Mouse (Mus musculus) myocyte (in vitro differentiated cells): Measurements from ENCODE around the gene Cops8. TPM values are rescaled to one million over a fixed set of nuclear protein-coding genes. Genes with fewer than 3 reads are reported as not detected.
A peak's percentile ranks its signal among the peaks of the same experiment; 100 is the strongest.

Source experiments
- H3K27me3 ChIP-seq: one replicate; pipeline ENCODE4 v1.6.1; 2011; ENCODE audit not compliant: control insufficient read depth, insufficient read depth, insufficient read length
- H3K36me3 ChIP-seq: one replicate; pipeline ENCODE4 v1.6.1; 2011; ENCODE audit not compliant: control insufficient read depth, insufficient read depth
- H3K4me2 ChIP-seq: one replicate; pipeline ENCODE4 v1.6.1; 2011; ENCODE audit warnings: low read depth, control low read depth
- H3K4me3 ChIP-seq: one replicate; pipeline ENCODE4 v1.5.1; 2011; ENCODE audit warnings: mild to moderate bottlenecking, control low read depth, moderate library complexity
- H3K79me2 ChIP-seq: one replicate; pipeline ENCODE4 v1.6.1; 2011; ENCODE audit not compliant: control insufficient read depth, insufficient read depth
- H3ac ChIP-seq: one replicate; pipeline ENCODE4 v1.6.1; 2011; ENCODE audit not compliant: control insufficient read depth, insufficient read length
- CEBPB ChIP-seq: IDR thresholded peaks from 2 replicates; pipeline ENCODE4 v1.6.1; 2011; ENCODE audit warnings: mild to moderate bottlenecking, moderate library complexity; ENCODE audit not compliant: poor library complexity, insufficient read depth, severe bottlenecking
- E2F4 ChIP-seq: IDR thresholded peaks from one replicate; pipeline ENCODE4 v1.6.1; 2011; ENCODE audit warnings: mild to moderate bottlenecking, control low read depth, moderate library complexity; ENCODE audit not compliant: insufficient read depth
- MAX ChIP-seq: IDR thresholded peaks from one replicate; pipeline ENCODE4 v1.6.1; 2011; ENCODE audit warnings: low read depth, mild to moderate bottlenecking, control low read depth
- MYOD1 ChIP-seq, 3 experiments: IDR thresholded peaks; one replicate each; pipeline ENCODE4 v1.6.1; 2011; ENCODE audit warnings: control low read depth in 2 of 3, low read depth in 2 of 3, mild to moderate bottlenecking in 2 of 3, moderate library complexity in 1 of 3; ENCODE audit not compliant: insufficient read length in 2 of 3, control insufficient read depth in 1 of 3
- MYOG ChIP-seq, 3 experiments: IDR thresholded peaks; one replicate each; pipeline ENCODE4 v1.6.1; 2011; ENCODE audit warnings: control low read depth in 2 of 3, low read depth in 2 of 3, mild to moderate bottlenecking in 2 of 3; ENCODE audit not compliant: insufficient read length in 2 of 3, control insufficient read depth in 1 of 3, insufficient read depth in 1 of 3
- POLR2A ChIP-seq: IDR thresholded peaks from one replicate; pipeline ENCODE4 v1.6.1; 2011; ENCODE audit warnings: low read depth, mild to moderate bottlenecking, control low read depth, moderate library complexity; ENCODE audit not compliant: insufficient read length
- POLR2AphosphoS2 ChIP-seq: IDR thresholded peaks from one replicate; pipeline ENCODE4 v1.6.1; 2011; ENCODE audit warnings: low read depth, control low read depth; ENCODE audit not compliant: insufficient read length
- REST ChIP-seq: IDR thresholded peaks from one replicate; pipeline ENCODE4 v1.6.1; 2011; ENCODE audit warnings: mild to moderate bottlenecking, control low read depth, moderate library complexity; ENCODE audit not compliant: insufficient read depth, insufficient read length
- SRF ChIP-seq: IDR thresholded peaks from one replicate; pipeline ENCODE4 v1.6.1; 2011; ENCODE audit warnings: low read depth; ENCODE audit not compliant: control insufficient read depth, insufficient read length
- TCF12 ChIP-seq: IDR thresholded peaks from one replicate; pipeline ENCODE4 v1.6.1; 2011; ENCODE audit warnings: mild to moderate bottlenecking, control low read depth; ENCODE audit not compliant: poor library complexity, insufficient read depth, severe bottlenecking
- TCF3 ChIP-seq: IDR thresholded peaks from one replicate; pipeline ENCODE4 v1.6.1; 2011; ENCODE audit warnings: low read depth, control low read depth; ENCODE audit not compliant: insufficient read length
- USF1 ChIP-seq: IDR thresholded peaks from one replicate; pipeline ENCODE4 v1.6.1; 2011; ENCODE audit warnings: low read depth, mild to moderate bottlenecking, control low read depth, moderate library complexity
- polyA plus RNA-seq: library from polyadenylated mRNA; unstranded; fragments of >200 nt; fragmentation: generic; extraction: Trizol; gene quantifications from one replicate; pipeline ENCODE4 v1.2.1, GENCODE M21; 2012; ENCODE audit warnings: missing spikeins

Gene Cops8
- polyA plus RNA-seq, 1 experiment: 98.1 TPM

DNA sequence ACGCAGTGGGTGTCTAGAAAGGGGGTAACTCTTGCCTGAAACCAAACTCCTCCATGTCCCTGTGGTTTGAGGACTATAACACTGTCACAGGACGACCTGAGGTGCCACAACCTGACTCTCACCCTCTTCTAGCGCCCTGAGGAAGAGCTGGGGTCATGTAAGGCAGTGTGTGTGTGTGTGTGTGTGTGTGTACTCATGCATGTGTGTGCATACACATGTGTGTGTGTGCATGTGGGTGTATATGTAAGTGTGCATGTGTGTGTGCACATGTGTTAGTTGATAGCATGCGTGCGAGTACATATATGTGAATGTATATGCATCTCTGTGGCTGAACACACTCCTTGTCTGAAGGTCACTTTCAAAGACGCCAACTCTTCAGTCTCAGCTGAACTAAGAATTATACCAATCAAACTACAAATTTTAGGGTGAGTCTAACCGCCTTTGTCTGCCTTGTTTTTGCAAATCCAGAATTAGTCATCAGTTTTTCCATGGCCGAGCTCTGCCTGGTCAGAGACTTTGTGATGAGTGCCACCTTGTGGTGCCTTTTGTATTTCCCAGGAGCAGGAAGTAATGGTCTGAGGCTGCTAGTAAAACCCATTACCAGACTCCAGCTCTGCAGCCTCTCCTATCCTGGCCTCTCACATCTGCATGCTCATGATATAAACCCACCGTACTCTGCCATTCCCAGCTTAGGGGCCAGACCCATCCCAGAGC, 14.6 kb upstream of the Cops8 start:
- H3K4me3 ChIP-seq: no peak overlapping the region
- no peaks in the 10 kb centered on the region for H3K36me3 ChIP-seq
- no peak overlapping the region for H3ac ChIP-seq
- TF ChIP-seq POLR2A: no peak
- H3K4me2 ChIP-seq: no peak overlapping the region
- H3K27me3 ChIP-seq: no peaks in the 10 kb centered on the region
- no peaks in the 10 kb centered on the region for H3K79me2 ChIP-seq

DNA sequence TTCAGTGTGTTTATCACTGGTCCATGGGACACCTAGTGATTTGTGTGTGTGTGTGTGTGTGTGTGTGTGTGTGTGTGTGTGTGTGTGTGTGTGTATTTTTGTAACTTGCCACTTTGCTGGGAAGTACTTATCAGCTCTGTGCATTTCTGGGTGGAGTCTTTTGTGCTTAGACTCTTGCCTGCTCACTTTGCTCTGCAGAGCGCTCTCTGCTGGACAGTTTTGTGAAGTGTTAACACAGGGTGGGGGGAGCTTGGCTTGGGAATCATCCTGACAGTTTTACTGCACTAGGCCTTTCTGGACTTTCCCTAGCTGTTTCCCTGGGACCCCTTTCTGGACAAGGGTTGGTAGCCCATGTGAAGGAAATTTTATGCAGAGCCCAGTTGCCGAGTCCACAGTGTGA, 12.0 kb upstream of the Cops8 start:
- H3K4me3 ChIP-seq: no peak overlapping the region
- TF ChIP-seq REST (no peak), E2F4 (no peak), CEBPB (no peak), SRF (no peak), TCF12 (no peak), TCF3 (no peak), MYOD1 (IDR thresholded peaks at IDR 0.05; ENCODE audit: control insufficient read depth in 1 of 3, insufficient read length in 2 of 3, low read depth in 2 of 3) (no peak), MYOG (IDR thresholded peaks at IDR 0.05; ENCODE audit: control insufficient read depth in 1 of 3, insufficient read depth in 1 of 3, insufficient read length in 2 of 3, low read depth in 2 of 3) (no peak), POLR2A (no peak), MAX (no peak), USF1 (no peak), POLR2AphosphoS2 (no peak)
- no peaks in the 10 kb centered on the region for H3K36me3 ChIP-seq
- H3K4me2 ChIP-seq: no peak overlapping the region
- no peaks in the 10 kb centered on the region for H3K79me2 ChIP-seq
- H3K27me3 ChIP-seq: no peaks in the 10 kb centered on the region
- H3ac ChIP-seq: no peak overlapping the region

DNA sequence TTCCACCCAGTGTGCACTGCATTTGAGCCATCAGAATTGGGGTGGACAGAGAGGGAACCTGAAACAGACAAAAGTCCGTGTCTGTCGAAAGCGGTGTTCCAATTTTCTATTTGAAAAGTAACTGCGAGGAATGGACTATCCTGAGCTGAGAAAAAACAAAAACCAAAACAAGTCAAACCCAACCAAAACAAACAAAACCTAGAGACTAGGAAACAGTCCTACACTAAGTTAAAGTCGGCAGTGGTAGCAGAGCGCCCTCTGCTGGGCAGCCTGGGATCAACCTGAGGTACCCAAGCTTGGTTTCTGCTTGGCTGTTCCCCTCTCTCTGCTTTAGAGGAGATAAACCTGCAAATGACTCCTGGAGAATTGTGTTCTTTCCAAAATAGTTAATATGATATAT, 10.0 kb upstream of the Cops8 start:
- Histone ChIP-seq H3K36me3 (no peaks in the 10 kb centered on the region), H3K79me2 (no peaks in the 10 kb centered on the region), H3K4me2 (peak overlapping the region; percentile 47), H3K4me3 (no peak overlapping the region), H3K27me3 (no peaks in the 10 kb centered on the region), H3ac (no peak overlapping the region)
- TF ChIP-seq POLR2AphosphoS2 (no peak), MYOG (IDR thresholded peaks at IDR 0.05; ENCODE audit: control insufficient read depth in 1 of 3, insufficient read depth in 1 of 3, insufficient read length in 2 of 3, low read depth in 2 of 3) (no peak), MAX (no peak), TCF3 (no peak), MYOD1 (IDR thresholded peaks at IDR 0.05; ENCODE audit: control insufficient read depth in 1 of 3, insufficient read length in 2 of 3, low read depth in 2 of 3) (no peak), TCF12 (no peak), CEBPB (no peak), USF1 (no peak), SRF (no peak)

DNA sequence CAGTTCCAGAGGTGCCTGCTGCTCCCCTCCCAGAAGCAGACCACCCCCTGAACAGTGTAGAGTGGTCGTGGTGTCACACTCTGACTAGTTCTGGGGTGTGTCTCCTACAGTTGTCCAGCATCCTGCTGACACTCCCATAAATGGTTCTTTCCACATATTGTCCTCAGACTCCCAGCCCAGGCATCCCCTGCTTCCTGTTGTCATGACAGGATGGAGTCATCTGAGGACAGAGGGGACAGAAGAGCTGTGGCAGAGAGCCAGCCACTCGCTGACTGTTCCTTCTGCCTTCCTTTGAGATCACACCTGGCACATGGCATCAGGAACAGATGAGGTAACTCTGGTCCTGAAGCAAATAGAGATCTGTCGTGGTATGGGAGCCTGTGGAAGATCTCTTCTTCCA, 3.6 kb upstream of the Cops8 start:
- Histone ChIP-seq H3ac (no peak overlapping the region), H3K36me3 (no peaks in the 10 kb centered on the region), H3K79me2 (peaks cover 9% of the 10 kb centered on the region), H3K4me2 (no peak overlapping the region), H3K27me3 (no peaks in the 10 kb centered on the region), H3K4me3 (no peak overlapping the region)
- no peak for TF ChIP-seq POLR2A
- TF ChIP-seq MYOG (IDR thresholded peaks at IDR 0.05; ENCODE audit: control insufficient read depth in 1 of 3, insufficient read depth in 1 of 3, insufficient read length in 2 of 3, low read depth in 2 of 3): no peak
- no peak for TF ChIP-seq E2F4
- TF ChIP-seq POLR2AphosphoS2: no peak
- no peak for TF ChIP-seq CEBPB
- TF ChIP-seq MYOD1 (IDR thresholded peaks at IDR 0.05; ENCODE audit: control insufficient read depth in 1 of 3, insufficient read length in 2 of 3, low read depth in 2 of 3): no peak
- TF ChIP-seq TCF3: no peak
- TF ChIP-seq TCF12: no peak
- no peak for TF ChIP-seq REST
- no peak for TF ChIP-seq MAX
- no peak for TF ChIP-seq USF1
- no peak for TF ChIP-seq SRF

DNA sequence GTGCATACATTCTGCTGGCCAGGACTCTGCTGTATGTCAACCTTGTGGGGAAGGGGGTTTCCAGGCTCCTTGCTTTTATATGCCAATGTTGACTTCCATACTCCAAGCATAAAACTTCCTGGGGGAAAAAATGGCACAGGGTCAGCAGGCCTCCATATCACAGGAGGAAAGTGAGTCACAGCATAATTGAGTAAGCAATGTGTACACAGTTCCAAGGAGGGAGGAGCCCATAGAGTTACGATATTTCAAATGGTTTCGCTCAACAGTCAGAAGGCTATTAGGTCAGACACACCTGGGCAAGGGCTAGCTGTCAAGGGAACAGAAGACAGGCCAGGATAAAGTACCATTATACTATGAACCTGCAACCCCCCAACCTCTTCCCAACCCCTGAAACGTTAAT, 1.7 kb upstream of the Cops8 start:
- H3K79me2 ChIP-seq: peaks cover 18% of the 10 kb centered on the region
- no peak overlapping the region for H3ac ChIP-seq
- H3K27me3 ChIP-seq: no peaks in the 10 kb centered on the region
- TF ChIP-seq MYOD1 (IDR thresholded peaks at IDR 0.05; ENCODE audit: control insufficient read depth in 1 of 3, insufficient read length in 2 of 3, low read depth in 2 of 3) (no peak), POLR2A (no peak), MAX (no peak), TCF3 (no peak), MYOG (IDR thresholded peaks at IDR 0.05; ENCODE audit: control insufficient read depth in 1 of 3, insufficient read depth in 1 of 3, insufficient read length in 2 of 3, low read depth in 2 of 3) (no peak), SRF (no peak), E2F4 (no peak), POLR2AphosphoS2 (no peak)
- H3K4me2 ChIP-seq: no peak overlapping the region
- no peak overlapping the region for H3K4me3 ChIP-seq
- peaks cover 5% of the 10 kb centered on the region for H3K36me3 ChIP-seq
